Mouse (Mus musculus) heart, embryonic 14.5 days (tissue): ENCODE data around the gene Hscb. TPM values are rescaled to one million over a fixed set of nuclear protein-coding genes. Genes with fewer than 3 reads are reported as not detected.
"Not testable (repeated sequence)": the region's sequence is repeated elsewhere in the genome, so short reads cannot be mapped to it uniquely, and the experiment has no call there.

Experiments used
- ATAC-seq: fragments of 200-750 bp; cut with Nextera tagmentation; 2 replicates; pipeline ENCODE4 v1.8.0; 2017; ENCODE audit warnings: low read depth, moderate TSS enrichment; ENCODE audit not compliant: insufficient number of reproducible peaks, insufficient read depth, low FRiP score
- H3K27ac ChIP-seq, 2 experiments: fragments of 200-500 bp in 1 of 2; fragments of 300-500 bp in 1 of 2; sonication (generic) in 1 of 2; replicated peaks in 1 of 2; 2 replicates each; pipeline ENCODE4 v1.5.1; 2012 to 2014; ENCODE audit warnings: low read depth in 2 of 2, low read length in 2 of 2, control low read depth in 1 of 2, mild to moderate bottlenecking in 1 of 2, mixed read lengths in 1 of 2; ENCODE audit not compliant: control insufficient read depth in 1 of 2, insufficient read depth in 1 of 2
- H3K27me3 ChIP-seq: fragments of 300-500 bp; sonication (generic); 2 replicates; pipeline ENCODE4 v1.6.1; 2014; ENCODE audit warnings: mild to moderate bottlenecking, low read length, control low read depth; ENCODE audit not compliant: control insufficient read depth, insufficient read depth
- H3K36me3 ChIP-seq: fragments of 300-500 bp; sonication (generic); 2 replicates; pipeline ENCODE4 v1.6.1; 2014; ENCODE audit warnings: mild to moderate bottlenecking, control low read depth, low read length, mixed read lengths; ENCODE audit not compliant: control insufficient read depth, insufficient read depth
- H3K4me1 ChIP-seq, 2 experiments: fragments of 200-500 bp in 1 of 2; fragments of 300-500 bp in 1 of 2; sonication (generic) in 1 of 2; 2 replicates each; pipeline ENCODE4 v1.6.1; 2012 to 2014; ENCODE audit warnings: low read length in 2 of 2, control low read depth in 1 of 2, mixed read lengths in 1 of 2; ENCODE audit not compliant: control insufficient read depth in 2 of 2, insufficient read depth in 2 of 2
- H3K4me2 ChIP-seq: fragments of 300-500 bp; sonication (generic); 2 replicates; pipeline ENCODE4 v1.6.1; 2014; ENCODE audit warnings: mild to moderate bottlenecking, low read length
- H3K4me3 ChIP-seq, 2 experiments: fragments of 200-500 bp in 1 of 2; fragments of 300-500 bp in 1 of 2; sonication (generic) in 1 of 2; 2 replicates each; pipeline ENCODE4 v1.5.1; 2012 to 2014; ENCODE audit warnings: low read length in 2 of 2, mild to moderate bottlenecking in 2 of 2, control low read depth in 1 of 2, low read depth in 1 of 2, moderate library complexity in 1 of 2; ENCODE audit not compliant: control insufficient read depth in 1 of 2, insufficient read depth in 1 of 2
- H3K9ac ChIP-seq: fragments of 300-500 bp; sonication (generic); 2 replicates; pipeline ENCODE4 v1.6.1; 2014; ENCODE audit warnings: mild to moderate bottlenecking, low read length
- H3K9me3 ChIP-seq: fragments of 300-500 bp; sonication (generic); 2 replicates; pipeline ENCODE4 v1.6.1; 2016; ENCODE audit warnings: low read length, control low read depth; ENCODE audit not compliant: control insufficient read depth
- WGBS: fragments of 180-500 bp; shearing (Covaris S2); extraction: QIAGEN DNeasy Blood & Tissue Kit; methylation state at CpG from one replicate; pipeline ENCODE4 v1.1.7; 2014; 5-methylcytosine and 5-hydroxymethylcytosine counted together
- polyA plus RNA-seq: library from polyadenylated mRNA; unstranded; fragments of >200 nt; fragmentation: Nextera tagmentation; extraction: Ambion mirVana; gene quantifications from 2 replicates; pipeline ENCODE4 v1.2.1, GENCODE M21; 2014

Hscb gene
- 23.1 and 24.3 TPM in 2 replicates for polyA plus RNA-seq

- Histone ChIP-seq H3K36me3 (peaks cover 22% of the 10 kb centered on the region; the same call in 1 of the 2 replicates), H3K4me1 (peaks cover 7 to 17% of the 10 kb centered on the region in 2 experiments), H3K9ac (peak within 1 kb of the TSS; percentile 80), H3K27ac (peak within 1 kb of the TSS; percentile 73 to 74), H3K4me3 (peak within 1 kb of the TSS; percentile 59 to 77), H3K9me3 (no peaks in the 10 kb centered on the region), H3K4me2 (peak within 1 kb of the TSS; percentile 76), H3K27me3 (no peaks in the 10 kb centered on the region)
- ATAC-seq = peak; percentile 95
- under 1% methylated on average over 41 of the region's 41 CpGs for WGBS
These were observed at the start of gene Hscb, which contains the start of gene Chek2 for GRCm38 (mm10) chr5:110839678-110840365. Gene Hscb (minus strand): TSS chr5:110839777. Gene Chek2 (plus strand): TSS chr5:110839979.

- no peak overlapping the region for H3K27ac ChIP-seq
- no peak overlapping the region for H3K4me2 ChIP-seq
- peaks cover 0 to 2% of the 10 kb centered on the region in 2 experiments; a peak in 1 of 4 replicates for H3K4me1 ChIP-seq
- H3K36me3 ChIP-seq = peaks cover 23% of the 10 kb centered on the region
- no peak for ATAC-seq
- H3K9me3 ChIP-seq = no peaks in the 10 kb centered on the region
- H3K4me3 ChIP-seq = no peak overlapping the region
- WGBS = 78% methylated on average over 4 of the region's 4 CpGs
- no peaks in the 10 kb centered on the region for H3K27me3 ChIP-seq
- no peak overlapping the region for H3K9ac ChIP-seq
These were observed 49.0 kb upstream of the Hscb start for GRCm38 (mm10) chr5:110888596-110888995.

- Histone ChIP-seq H3K27ac (peak within 1 kb of the TSS; percentile 38 to 55), H3K36me3 (no peaks in the 10 kb centered on the region), H3K9ac (peak within 1 kb of the TSS; percentile 90), H3K4me3 (peak within 1 kb of the TSS; percentile 76 to 77), H3K27me3 (no peaks in the 10 kb centered on the region), H3K9me3 (no peaks in the 10 kb centered on the region), H3K4me2 (peak within 1 kb of the TSS; percentile 82), H3K4me1 (peaks cover 3 to 6% of the 10 kb centered on the region in 2 experiments; a peak in 2 of 4 replicates)
- ATAC-seq = peak; percentile 84
- WGBS = under 1% methylated on average over 93 of the region's 101 CpGs
These were observed 40.2 kb upstream of the Hscb start, which contains the start of gene Ttc28 for GRCm38 (mm10) chr5:110879584-110880374. Gene Ttc28 (plus strand): TSS chr5:110879803.

- H3K9me3 ChIP-seq = no peaks in the 10 kb centered on the region
- H3K4me3 ChIP-seq = peak overlapping the region; percentile 76 to 77
- peak overlapping the region; percentile 90 for H3K9ac ChIP-seq
- H3K36me3 ChIP-seq = no peaks in the 10 kb centered on the region
- peak overlapping the region; percentile 35 to 38; a peak in 2 of 4 replicates for H3K27ac ChIP-seq
- no peak for ATAC-seq
- peak overlapping the region; percentile 82 for H3K4me2 ChIP-seq
- WGBS = 64% methylated on average over 7 of the region's 7 CpGs
- H3K4me1 ChIP-seq = peaks cover 3 to 8% of the 10 kb centered on the region in 2 experiments; a peak in 3 of 4 replicates
- H3K27me3 ChIP-seq = no peaks in the 10 kb centered on the region
These were observed 39.5 kb upstream of the Hscb start for GRCm38 (mm10) chr5:110879042-110879441.

- not testable (repeated sequence) for H3K27ac ChIP-seq, H3K4me2 ChIP-seq, H3K4me1 ChIP-seq, H3K9ac ChIP-seq, H3K4me3 ChIP-seq, H3K27me3 ChIP-seq, ATAC-seq, H3K36me3 ChIP-seq, H3K9me3 ChIP-seq
- 100% methylated on average over 1 of the region's 1 CpGs for WGBS
These were observed 38.9 kb upstream of the Hscb start for GRCm38 (mm10) chr5:110878526-110878925.

GRCm38 (mm10) chr5:110877666-110878505, 38.3 kb upstream of the Hscb start:
- Histone ChIP-seq H3K4me3 (no peak overlapping the region), H3K4me2 (no peak overlapping the region), H3K27me3 (no peaks in the 10 kb centered on the region), H3K27ac (no peak overlapping the region), H3K9me3 (no peaks in the 10 kb centered on the region), H3K9ac (no peak overlapping the region), H3K36me3 (0 out of 2 replicates have a peak, but pooled peaks cover 4% of the 10 kb centered on the region), H3K4me1 (peaks cover 3 to 8% of the 10 kb centered on the region in 2 experiments; a peak in 3 of 4 replicates)
- no peak for ATAC-seq
- WGBS = 93% methylated on average over 5 of the region's 5 CpGs

- H3K9me3 ChIP-seq = no peaks in the 10 kb centered on the region
- peaks cover 10% of the 10 kb centered on the region; the same call in 1 of the 2 replicates for H3K36me3 ChIP-seq
- ATAC-seq = peak; percentile 18; the same call in 1 of the 2 replicates
- H3K4me2 ChIP-seq = no peak overlapping the region
- H3K4me1 ChIP-seq = peaks cover 3 to 8% of the 10 kb centered on the region in 2 experiments; a peak in 3 of 4 replicates
- no peak overlapping the region for H3K27ac ChIP-seq
- no peak overlapping the region for H3K9ac ChIP-seq
- H3K4me3 ChIP-seq = no peak overlapping the region
- H3K27me3 ChIP-seq = no peaks in the 10 kb centered on the region
- 87% methylated on average over 1 of the region's 1 CpGs for WGBS
These were observed 35.7 kb upstream of the Hscb start for GRCm38 (mm10) chr5:110875286-110875685.
